Mouse (Mus musculus) stomach, postnatal 0 days (tissue): Measurements from ENCODE around the gene Lyl1.

ENCODE experiments used
- CTCF ChIP-seq: IDR thresholded peaks from 2 replicates; pipeline ENCODE4 v1.5.1; 2016; ENCODE audit warnings: antibody characterized with exemption, low read depth, mild to moderate bottlenecking, moderate library complexity
- EP300 ChIP-seq: optimal IDR thresholded peaks from 2 replicates; pipeline ENCODE3; 2016; ENCODE audit warnings: antibody characterized with exemption

GRCm38 (mm10) chr8:84653092-84653631 lies 48.1 kb upstream of the Lyl1 start:
- TF ChIP-seq EP300 (no peak), CTCF (no peak)
